9 mouse cellular contexts compared by ENCODE assay signal in genomic region chr9:48353148-48353698, GRCm38 (mm10). TPM values are rescaled to one million over a fixed set of nuclear protein-coding genes. Genes with fewer than 3 reads are reported as not detected.
DNase-seq lines count a peak whose midpoint lies in the region; ATAC-seq and TF ChIP-seq lines count a peak whose summit lies in the region.
"Had no signal": no experiment of that assay in that cellular context is flagged by ENCODE, and none has a peak within 500 bp of the region (broad histone marks: within the 10 kb centered on the region; RNA-seq: fewer than 3 reads in every experiment).

Gene Nxpe2, minus strand, starts transcription at chr9:48353454.

- H3K27ac ChIP-seq in gastrocnemius, adult 2 months: peak within 1 kb of the TSS; percentile 84
- H3K27ac ChIP-seq in CH12.LX (ENCODE audit: insufficient read depth, low read depth): no peak within 1 kb of the TSS
- peak within 1 kb of the TSS; percentile 82 for H3K27ac ChIP-seq in heart, embryonic 13.5 days (replicated peaks)
- peak within 1 kb of the TSS; percentile 58 for H3K27ac ChIP-seq in liver, embryonic 11.5 days (ENCODE audit: low read depth, low read length)

- H3K36me3 ChIP-seq in CH12.LX (replicated peaks in 1 of 2; ENCODE audit: control insufficient read depth in 1 of 2, insufficient read depth in 1 of 2, low read length in 1 of 2): peaks cover 3 to 45% of the 10 kb centered on the region in 2 experiments
- no peaks in the 10 kb centered on the region for H3K36me3 ChIP-seq in heart, embryonic 13.5 days
- no peaks in the 10 kb centered on the region for H3K36me3 ChIP-seq in liver, embryonic 11.5 days (ENCODE audit: control insufficient read depth, insufficient read depth, low read length)

- H3K9ac ChIP-seq in CH12.LX (ENCODE audit: insufficient read depth, low read depth): no peak within 1 kb of the TSS
- no peak within 1 kb of the TSS for H3K9ac ChIP-seq in heart, embryonic 13.5 days
- H3K9ac ChIP-seq in liver, embryonic 11.5 days (ENCODE audit: low read depth, low read length): no peak within 1 kb of the TSS

- H3K27me3 ChIP-seq in CH12.LX (replicated peaks): no peaks in the 10 kb centered on the region
- H3K27me3 ChIP-seq in heart, embryonic 13.5 days (replicated peaks): no peaks in the 10 kb centered on the region
- H3K27me3 ChIP-seq in liver, embryonic 11.5 days (replicated peaks; ENCODE audit: control insufficient read depth, insufficient read depth, low read length): no peaks in the 10 kb centered on the region

- TF ChIP-seq RAD21 in CH12.LX (IDR thresholded peaks at IDR 0.05; ENCODE audit: low read depth, low read length): no peak

- no peaks in the 10 kb centered on the region for H3K9me3 ChIP-seq in CH12.LX (replicated peaks; ENCODE audit: low read length)
- H3K9me3 ChIP-seq in heart, embryonic 13.5 days: no peaks in the 10 kb centered on the region
- H3K9me3 ChIP-seq in liver, embryonic 11.5 days (ENCODE audit: control insufficient read depth, low read length): no peaks in the 10 kb centered on the region

- H3K4me2 ChIP-seq in CH12.LX (ENCODE audit: insufficient read depth, low read depth, poor library complexity, severe bottlenecking): no peak within 1 kb of the TSS
- H3K4me2 ChIP-seq in heart, embryonic 13.5 days: no peak within 1 kb of the TSS
- no peak within 1 kb of the TSS for H3K4me2 ChIP-seq in liver, embryonic 11.5 days

- ATAC-seq in heart, embryonic 13.5 days (ENCODE audit: extremely low read depth, insufficient number of reproducible peaks, low FRiP score, low TSS enrichment): no peak
- no peak; the same call in 1 of the 2 replicates for ATAC-seq in liver, embryonic 11.5 days (replicated peaks; ENCODE audit: low FRiP score)
- no peak for ATAC-seq in granulocyte monocyte progenitor cell, adult 5-6 weeks (replicated peaks; ENCODE audit: poor library complexity, severe bottlenecking)

- in situ Hi-C loops in CH12.LX (cut with MboI; ENCODE audit: low pct_ligation_motif_present, low pct_unique_long_range_greater_than_20kb, low sequenced_read_pairs): loop anchor here (10.0 kb wide), 1 partner anchor 88 kb away; no protein-coding TSS in a partner anchor

- TF ChIP-seq CTCF in gastrocnemius, adult 2 months (IDR thresholded peaks at IDR 0.05): no peak
- TF ChIP-seq CTCF in CH12.LX (conservative IDR thresholded peaks at IDR 0.05 in 1 of 2, IDR thresholded peaks at IDR 0.05 in 1 of 2; ENCODE audit: low read depth in 2 of 2, low read length in 2 of 2): no peak

- intact Hi-C loops in gastrocnemius, adult 2 months (cut with DNase I): loop anchor here (5.0 kb wide), 1 partner anchor 41 kb away; no protein-coding TSS in a partner anchor
- intact Hi-C loops in gastrocnemius, postnatal 36 days (cut with DNase I): no loop called here

- TF ChIP-seq EP300 in CH12.LX (IDR thresholded peaks at IDR 0.05; ENCODE audit: low read length): no peak

- 38% methylated on average over 2 of the region's 2 CpGs for WGBS in heart, embryonic 13.5 days
- 47% methylated on average over 2 of the region's 2 CpGs for WGBS in liver, embryonic 11.5 days

- no peak for TF ChIP-seq POLR2A in CH12.LX (IDR thresholded peaks at IDR 0.05; ENCODE audit: low read depth, low read length)

- DNase-seq in gastrocnemius, adult 2 months: no peak
- no peak for DNase-seq in gastrocnemius, postnatal 36 days
- DNase-seq in CH12.LX (ENCODE audit: extremely low read depth): no peak
- no peak for DNase-seq in liver, embryonic 11.5 days (ENCODE audit: low spot score)
- no peak for DNase-seq in urinary bladder, postnatal 25 days (ENCODE audit: low spot score)
- DNase-seq in testis, postnatal 14 days (ENCODE audit: low spot score): no peak

- dilution Hi-C loops in CH12.LX (cut with MboI; ENCODE audit: extremely low pct_ligation_motif_present, extremely low pct_unique_long_range_greater_than_20kb, low sequenced_read_pairs): no loop called here

- peak within 1 kb of the TSS; percentile 50 for H3K4me3 ChIP-seq in gastrocnemius, adult 2 months
- H3K4me3 ChIP-seq in CH12.LX (replicated peaks in 1 of 3; ENCODE audit: low read depth in 2 of 3, low read length in 2 of 3, poor library complexity in 1 of 3): no peak within 1 kb of the TSS
- H3K4me3 ChIP-seq in heart, embryonic 13.5 days: no peak within 1 kb of the TSS
- H3K4me3 ChIP-seq in liver, embryonic 11.5 days (ENCODE audit: low read depth, low read length): no peak within 1 kb of the TSS

- H3K4me1 ChIP-seq in CH12.LX (ENCODE audit: control insufficient read depth in 1 of 2, insufficient read depth in 2 of 2): peaks cover 10 to 49% of the 10 kb centered on the region in 2 experiments; a peak in 3 of 4 replicates
- peaks cover 9% of the 10 kb centered on the region; the same call in 1 of the 2 replicates for H3K4me1 ChIP-seq in heart, embryonic 13.5 days
- peaks cover 20% of the 10 kb centered on the region for H3K4me1 ChIP-seq in liver, embryonic 11.5 days (replicated peaks; ENCODE audit: control insufficient read depth, insufficient read depth, low read length)

- no peaks in the 10 kb centered on the region for H3K79me2 ChIP-seq in CH12.LX (replicated peaks; ENCODE audit: control insufficient read depth, extremely low read depth, insufficient read depth, poor library complexity, severe bottlenecking)

TF ChIP-seq in CH12.LX, 34 proteins besides CTCF, POLR2A, EP300 and RAD21:
- no peak for TF ChIP-seq KAT2A (IDR thresholded peaks at IDR 0.05; ENCODE audit: insufficient replicate concordance, low read length)
- TF ChIP-seq TBP (conservative IDR thresholded peaks at IDR 0.05; ENCODE audit: low read depth, low read length): no peak
- TF ChIP-seq ZMIZ1 (IDR thresholded peaks at IDR 0.05; ENCODE audit: low read depth, low read length): no peak
- TF ChIP-seq UBTF (IDR thresholded peaks at IDR 0.05; ENCODE audit: low read depth, low read length): no peak
- TF ChIP-seq USF1 (IDR thresholded peaks at IDR 0.05; ENCODE audit: low read depth, low read length): no peak
- TF ChIP-seq PAX5 (IDR thresholded peaks at IDR 0.05; ENCODE audit: low read length): no peak
- no peak for TF ChIP-seq MXI1 (IDR thresholded peaks at IDR 0.05; ENCODE audit: low read depth, low read length)
- no peak for TF ChIP-seq MAFK (IDR thresholded peaks at IDR 0.05; ENCODE audit: insufficient replicate concordance, low read length)
- TF ChIP-seq ZC3H11A (IDR thresholded peaks at IDR 0.05; ENCODE audit: low read depth, low read length): no peak
- TF ChIP-seq GABPA (IDR thresholded peaks at IDR 0.05; ENCODE audit: insufficient replicate concordance, low read depth, low read length): no peak

RNA-seq across cellular contexts. Expression of gene Nxpe2, which starts in this region (rescaled TPM):
- total RNA-seq in gastrocnemius, adult 2 months (2021): under 1 TPM; 0.43 to 0.59 TPM
- under 1 TPM; 0.18 to 0.74 TPM for total RNA-seq in gastrocnemius, postnatal 36 days (2021)
- 19.5 and 22.1 TPM in 2 replicates for total RNA-seq in CH12.LX (2012; rRNA removed)
- total RNA-seq in CH12.LX (2014; rRNA removed): 44.3 and 47.7 TPM in 2 replicates
- 25.4 and 30.5 TPM in 2 replicates for polyA plus RNA-seq in CH12.LX (2012; ENCODE audit: insufficient read length, low read depth)
- polyA plus RNA-seq in heart, embryonic 13.5 days (2015; fragmentation: Nextera tagmentation; extraction: Ambion mirVana): 2.8 and 4.7 TPM in 2 replicates
- 100 and 104 TPM in 2 replicates for polyA plus RNA-seq in liver, embryonic 11.5 days (2014; fragmentation: Nextera tagmentation; extraction: Ambion mirVana)
- 0.17 and 4.9 TPM in 2 replicates for total RNA-seq in granulocyte monocyte progenitor cell, adult 5-6 weeks (2014; fragmentation: Nextera tagmentation)
- 1.7 and 2.6 TPM in 2 replicates for total RNA-seq in granulocyte monocyte progenitor cell, adult 5-6 weeks (2017)
- polyA plus RNA-seq: C2C12 had no signal
